Mouse (Mus musculus): ENCODE data around the gene Cflar.

DNA sequence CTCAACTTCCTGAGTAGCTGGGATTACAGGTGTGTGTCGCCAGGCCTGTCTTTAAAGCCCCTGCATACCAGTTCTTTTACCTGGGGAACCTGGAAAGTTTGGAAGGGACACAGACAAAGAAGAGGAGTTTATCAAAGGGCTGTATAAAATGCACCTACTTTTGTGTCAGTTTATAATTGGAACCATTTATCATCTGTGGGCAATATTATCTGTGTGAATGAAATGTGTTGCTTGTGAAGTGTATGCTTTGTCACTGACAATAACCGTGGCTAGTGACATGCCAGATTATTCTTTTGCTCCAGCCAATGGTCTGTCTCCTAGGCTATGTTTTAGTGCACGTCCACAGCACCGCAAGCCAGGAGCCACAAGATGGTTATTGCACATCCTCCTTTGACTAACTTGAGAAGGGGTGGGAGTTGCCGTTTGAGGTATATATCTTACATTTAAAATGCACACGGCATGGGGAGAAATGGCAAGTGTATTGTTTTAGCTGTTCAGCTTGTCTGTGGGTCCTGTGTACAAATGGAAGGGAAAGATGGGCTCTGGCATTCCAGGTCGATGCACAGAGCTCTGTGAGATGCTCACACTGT is 8.1 kb downstream of the Cflar start:
- TF ChIP-seq MAFK (IDR thresholded peaks at IDR 0.05; ENCODE audit: insufficient read depth, low read depth, low read length) (no peak), ZC3H11A (IDR thresholded peaks at IDR 0.05; ENCODE audit: borderline replicate concordance, low read depth, low read length) (no peak)

Data from ES-E14 (cell line).